Mouse (Mus musculus): ENCODE data around the gene Nrbf2.

Gene Nrbf2

DNA sequence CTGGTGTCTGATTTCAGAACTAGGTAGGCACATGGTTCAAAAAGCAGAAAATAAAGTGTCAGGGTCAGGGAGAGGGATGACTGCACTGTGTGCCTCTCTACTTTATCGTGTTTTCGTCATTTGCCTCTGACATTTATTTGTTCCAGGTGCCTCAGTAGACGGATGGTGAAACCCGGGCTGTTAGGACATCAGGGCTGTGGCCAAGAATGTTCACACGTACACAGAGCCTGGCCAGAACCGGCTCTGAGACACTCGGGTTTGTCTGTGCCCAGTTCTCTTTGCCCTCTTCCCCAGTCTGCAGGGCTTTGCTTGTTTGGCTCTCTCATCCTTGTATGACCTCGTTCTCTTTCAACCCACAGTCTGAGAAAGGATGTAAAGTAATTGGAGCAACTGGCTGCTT, 6.0 kb upstream of the Nrbf2 start:
- DNase-seq: no peak

DNA sequence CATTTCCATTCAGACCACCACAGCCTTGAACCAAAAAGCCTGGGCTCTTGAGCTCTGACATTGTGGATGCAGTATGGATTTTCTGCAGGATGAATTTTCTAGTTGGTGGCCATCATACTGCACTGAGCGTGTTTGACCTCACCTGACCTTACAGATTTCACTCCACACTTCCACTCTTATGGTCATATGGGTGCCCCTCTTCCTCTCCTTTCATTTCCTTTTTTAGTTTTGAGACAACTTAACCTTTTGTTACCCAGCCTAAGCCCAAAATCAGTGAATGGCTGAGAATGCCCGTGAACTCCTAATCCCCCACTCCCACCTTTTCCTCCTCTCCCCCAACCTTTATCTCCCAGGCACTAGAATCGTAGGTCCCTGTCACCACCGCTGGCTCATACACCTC, 5.5 kb upstream of the Nrbf2 start:
- DNase-seq: no peak

- DNase-seq: peak; percentile 16
These were observed 2.8 kb upstream of the Nrbf2 start for GRCm38 (mm10) chr10:67287877-67288276.

DNA sequence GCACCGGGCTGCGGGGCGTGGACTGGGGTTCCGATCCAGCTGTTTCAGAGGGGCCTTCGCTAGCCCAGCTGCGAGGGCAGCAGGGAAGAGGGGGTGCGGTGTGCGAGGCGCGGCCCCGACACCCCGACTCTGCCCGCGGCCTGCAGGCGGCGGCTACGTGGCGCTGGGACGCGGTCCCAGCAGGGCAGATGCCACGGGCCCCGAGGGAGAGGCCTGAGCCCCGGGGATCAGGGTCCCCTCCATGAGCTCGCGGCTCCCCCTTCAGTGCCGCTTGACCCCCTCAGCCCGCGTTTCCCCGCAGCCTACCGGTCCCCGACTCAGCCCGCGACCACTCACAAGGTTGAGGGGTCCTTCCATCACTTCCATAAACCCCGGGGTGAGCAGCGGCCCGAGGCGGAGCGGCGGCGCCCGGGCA, 337 bp downstream of the Nrbf2 start:
- DNase-seq: no peak

- peak; percentile 20 for DNase-seq
These were observed 794 bp downstream of the Nrbf2 start for GRCm38 (mm10) chr10:67284311-67284710.

GRCm38 (mm10) chr10:67283516-67283915, 1.6 kb downstream of the Nrbf2 start:
- DNase-seq: no peak

- no peak for DNase-seq
These were observed 2.6 kb downstream of the Nrbf2 start for GRCm38 (mm10) chr10:67282531-67282930.

- no peak for DNase-seq
These were observed 3.3 kb downstream of the Nrbf2 start for GRCm38 (mm10) chr10:67281852-67282251.

- no peak for DNase-seq
These were observed 9.2 kb downstream of the Nrbf2 start for GRCm38 (mm10) chr10:67275916-67276315.

DNA sequence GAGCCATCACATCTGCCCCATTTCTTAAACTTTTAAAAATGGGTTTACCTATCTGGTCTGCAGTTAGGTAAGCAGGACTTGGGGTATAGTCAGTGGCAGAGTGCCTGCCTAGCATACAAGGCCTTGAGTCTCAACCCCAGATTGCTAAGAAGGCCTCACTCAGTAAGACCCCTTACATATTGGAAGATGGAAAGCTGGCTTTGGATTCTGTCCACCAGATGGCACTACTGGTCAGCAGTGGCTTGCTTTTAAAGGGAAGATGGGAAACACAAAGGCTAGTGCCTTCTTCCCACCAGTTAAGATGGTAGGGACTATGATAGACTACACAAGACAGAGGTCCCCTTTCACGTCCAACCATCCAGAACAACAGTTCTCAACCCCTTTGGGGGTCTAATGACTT, 20.3 kb downstream of the Nrbf2 start:
- DNase-seq: peak; percentile 11

DNA sequence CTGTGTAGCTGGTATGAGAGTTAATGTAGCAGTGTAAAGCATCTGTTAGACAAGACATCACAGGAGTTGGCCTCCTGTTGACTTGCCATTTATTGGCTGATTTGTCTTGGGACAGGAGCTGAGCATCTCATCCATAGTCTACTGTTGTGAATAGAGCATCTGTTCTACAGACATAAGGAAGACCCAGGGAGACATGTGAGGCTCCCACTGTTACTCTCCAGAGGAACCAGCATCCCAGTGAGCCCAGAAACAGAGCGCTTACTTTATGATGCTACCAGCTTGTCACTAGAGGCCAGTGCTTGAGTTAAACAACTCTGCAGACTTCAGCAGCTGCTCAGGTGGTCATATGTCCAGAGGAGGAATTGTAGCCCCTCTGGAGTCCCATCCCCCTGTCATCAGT, 32.0 kb downstream of the Nrbf2 start:
- DNase-seq: no peak

- DNase-seq: no peak
These were observed 32.8 kb downstream of the Nrbf2 start for GRCm38 (mm10) chr10:67252353-67252752.

GRCm38 (mm10) chr10:67250846-67251245, 34.3 kb downstream of the Nrbf2 start:
- no peak for DNase-seq

DNA sequence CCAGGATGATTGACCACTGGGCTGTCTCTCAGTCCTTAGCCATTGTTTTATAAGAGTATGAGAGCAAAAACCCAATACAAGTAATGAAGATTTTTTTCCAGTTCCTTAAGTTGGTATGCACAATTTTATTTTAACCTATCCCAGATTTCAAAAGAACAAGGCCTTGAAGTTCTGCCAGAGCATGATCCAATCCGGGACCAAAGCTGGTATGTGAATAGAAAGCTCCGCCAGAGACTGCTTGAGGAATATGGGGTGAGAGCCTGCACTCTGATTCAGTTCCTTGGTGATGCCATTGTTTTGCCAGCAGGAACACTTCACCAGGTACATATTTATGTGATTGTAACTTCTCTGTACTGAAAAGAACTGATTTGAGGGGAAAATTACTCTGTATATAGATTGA, 35.6 kb downstream of the Nrbf2 start:
- no peak for DNase-seq

GRCm38 (mm10) chr10:67247145-67247544, 38.0 kb downstream of the Nrbf2 start:
- no peak for DNase-seq

- no peak for DNase-seq
These were observed 54.7 kb downstream of the Nrbf2 start for GRCm38 (mm10) chr10:67230439-67230838.

GRCm38 (mm10) chr10:67226543-67226942, 58.6 kb downstream of the Nrbf2 start:
- DNase-seq: no peak

DNA sequence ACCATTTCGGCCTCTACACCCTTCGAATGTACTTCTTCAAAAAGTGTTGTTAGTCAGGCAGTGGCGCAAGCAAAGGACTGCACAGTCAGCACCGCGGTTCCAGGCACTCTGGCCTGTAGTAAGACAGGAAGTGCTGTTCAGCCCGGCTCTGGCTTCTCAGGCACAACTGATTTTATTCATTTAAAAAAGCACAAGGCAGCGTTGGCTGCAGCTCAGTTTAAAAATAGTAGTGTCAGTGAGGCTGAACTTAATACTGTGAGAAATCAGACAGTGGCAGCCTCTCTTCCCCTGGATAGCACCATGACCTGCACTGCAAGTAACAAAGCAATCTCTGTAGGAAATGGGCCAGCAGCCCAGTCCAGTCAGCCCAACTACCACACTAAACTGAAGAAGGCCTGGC, 59.0 kb downstream of the Nrbf2 start:
- DNase-seq: peak; percentile 24

DNA sequence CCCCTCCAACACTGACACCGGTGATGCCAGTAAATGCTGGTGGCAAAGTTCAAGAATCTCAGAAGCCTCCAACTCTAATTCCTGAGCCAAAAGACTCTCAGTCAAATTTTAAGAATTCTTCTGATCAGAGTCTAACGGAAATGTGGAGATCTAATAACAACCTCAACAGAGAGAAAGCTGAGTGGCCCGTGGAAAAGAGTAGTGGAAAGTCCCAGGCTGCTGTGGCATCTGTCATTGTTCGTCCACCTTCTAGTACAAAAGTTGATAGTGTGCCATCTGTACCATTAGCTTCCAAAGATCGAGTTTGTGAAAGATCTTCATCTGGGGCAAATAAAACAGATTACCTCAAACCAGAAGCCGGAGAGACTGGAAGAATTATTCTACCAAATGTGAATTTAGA, 59.6 kb downstream of the Nrbf2 start:
- DNase-seq: no peak

GRCm38 (mm10) chr10:67223942-67224341, 61.2 kb downstream of the Nrbf2 start:
- DNase-seq: no peak

DNA sequence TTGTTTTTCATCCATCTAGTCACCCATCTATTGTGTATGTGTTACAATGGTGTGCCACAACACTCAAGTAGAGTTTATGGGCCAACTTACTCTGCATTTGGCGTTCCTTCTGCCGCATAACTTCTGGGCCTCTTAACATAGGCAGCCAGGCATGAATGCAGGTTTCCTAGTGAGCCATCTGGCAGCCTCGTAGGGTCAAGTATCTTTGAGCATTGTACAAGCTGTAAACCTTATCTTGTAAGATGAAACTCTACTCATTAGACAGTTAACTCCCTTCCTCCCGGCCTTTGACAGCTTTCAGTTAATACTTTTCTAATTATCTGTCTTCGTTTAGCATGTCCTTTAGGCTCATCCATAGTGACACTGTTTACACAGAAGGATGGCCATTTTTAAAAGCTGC, 63.8 kb downstream of the Nrbf2 start:
- peak; percentile 36 for DNase-seq

GRCm38 (mm10) chr10:67220251-67220650, 64.9 kb downstream of the Nrbf2 start:
- no peak for DNase-seq

GRCm38 (mm10) chr10:67218873-67219565, 66.1 kb downstream of the Nrbf2 start:
- DNase-seq: no peak

DNA sequence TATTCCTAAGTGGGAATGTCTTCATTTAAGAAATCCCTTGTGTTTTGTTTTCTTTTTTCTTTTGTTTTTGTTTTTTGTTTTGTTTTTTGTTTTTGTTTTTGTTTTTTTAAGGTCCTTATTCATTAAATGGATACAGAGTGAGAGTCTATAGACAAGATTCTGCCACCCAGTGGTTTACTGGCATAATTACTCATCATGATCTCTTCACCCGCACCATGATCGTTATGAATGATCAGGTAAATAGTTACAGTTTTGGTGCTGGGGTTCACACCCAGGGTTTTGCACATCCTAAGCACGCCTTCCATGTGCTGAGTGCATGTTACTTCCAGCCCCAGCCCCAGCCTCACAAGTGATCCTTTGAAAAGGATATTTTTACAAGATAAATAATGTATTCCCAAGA, 68.2 kb downstream of the Nrbf2 start:
- DNase-seq: no peak
